Mouse (Mus musculus): ENCODE data around the gene Cyp4a14. TPM values are rescaled to one million over a fixed set of nuclear protein-coding genes. Genes with fewer than 3 reads are reported as not detected.

Cyp4a14 gene
- polyA plus RNA-seq (2012; rRNA removed) = not detected in 2 replicates

GRCm38 (mm10) chr4:115496001-115496400 lies at the start of gene Cyp4a14:
Gene Cyp4a14, minus strand, starts transcription at chr4:115496142.

GRCm38 (mm10) chr4:115518000-115518399 lies 22.1 kb upstream of the Cyp4a14 start, which contains the start of gene Cyp4a10:
Gene Cyp4a10, plus strand, starts transcription at chr4:115518264.

DNA sequence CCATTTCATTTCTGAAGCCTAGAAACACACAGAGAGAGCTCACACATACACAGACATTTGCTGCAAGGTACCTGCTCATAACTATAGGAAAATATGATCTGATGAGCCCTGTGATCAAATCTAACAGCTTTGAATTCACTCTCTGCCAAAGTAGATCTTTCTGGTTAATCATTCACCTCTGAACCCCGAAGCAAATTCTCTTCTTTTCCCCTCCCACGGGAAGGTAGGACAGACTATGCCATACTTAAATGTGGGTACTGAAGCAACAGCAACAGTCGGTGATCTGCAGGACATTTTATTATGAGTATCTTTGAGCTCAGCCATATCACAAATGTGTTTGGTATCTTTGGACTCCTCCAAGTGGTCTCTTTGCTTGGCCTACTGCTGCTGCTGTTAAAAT lies 43.6 kb downstream of the Cyp4a14 start, which contains the start of gene Cyp4a30b:
Cyp4a30b (plus strand) TSS at position 301 of the 400 bp plus-strand sequence.

Other genes with a start within 250 kb of the Cyp4a14 start
- gene Cyp4a12a, start 197.1 kb downstream of the Cyp4a14 start, polyA plus RNA-seq (2012; rRNA removed) = not detected in 2 replicates
- not detected in 2 replicates for gene Cyp4a12b, start 84.5 kb downstream of the Cyp4a14 start, polyA plus RNA-seq (2012; rRNA removed)
- not detected in 2 replicates for gene Cyp4a30b, start 43.5 kb downstream of the Cyp4a14 start, polyA plus RNA-seq (2012; rRNA removed)
- gene Cyp4a10, start 22.1 kb upstream of the Cyp4a14 start, polyA plus RNA-seq (2012; rRNA removed) = not detected in 2 replicates
- 0.10 TPM in 1 of 2 replicates, not detected in the other for gene Cyp4a31, start 67.5 kb upstream of the Cyp4a14 start, polyA plus RNA-seq (2012; rRNA removed)
- not detected in 2 replicates for gene Cyp4a32, start 104.8 kb upstream of the Cyp4a14 start, polyA plus RNA-seq (2012; rRNA removed)
- gene Cyp4b1, start 151.6 kb upstream of the Cyp4a14 start, polyA plus RNA-seq (2012; rRNA removed) = 0.08 and 0.19 TPM in 2 replicates
- gene Efcab14, start 241.6 kb upstream of the Cyp4a14 start, polyA plus RNA-seq (2012; rRNA removed) = 17.9 and 24.6 TPM in 2 replicates

Data from central nervous system, embryonic 11.5 days (tissue).